Mouse (Mus musculus) right cerebral cortex, postnatal 25 days (tissue): Measurements from ENCODE around the gene Deup1.
"Not testable (repeated sequence)": the region's sequence is repeated elsewhere in the genome, so short reads cannot be mapped to it uniquely, and the experiment has no call there.

ENCODE experiments used
- DNase-seq: peaks from one replicate; pipeline ENCODE4 v3.0.0; 2022

The Deup1 gene

DNA sequence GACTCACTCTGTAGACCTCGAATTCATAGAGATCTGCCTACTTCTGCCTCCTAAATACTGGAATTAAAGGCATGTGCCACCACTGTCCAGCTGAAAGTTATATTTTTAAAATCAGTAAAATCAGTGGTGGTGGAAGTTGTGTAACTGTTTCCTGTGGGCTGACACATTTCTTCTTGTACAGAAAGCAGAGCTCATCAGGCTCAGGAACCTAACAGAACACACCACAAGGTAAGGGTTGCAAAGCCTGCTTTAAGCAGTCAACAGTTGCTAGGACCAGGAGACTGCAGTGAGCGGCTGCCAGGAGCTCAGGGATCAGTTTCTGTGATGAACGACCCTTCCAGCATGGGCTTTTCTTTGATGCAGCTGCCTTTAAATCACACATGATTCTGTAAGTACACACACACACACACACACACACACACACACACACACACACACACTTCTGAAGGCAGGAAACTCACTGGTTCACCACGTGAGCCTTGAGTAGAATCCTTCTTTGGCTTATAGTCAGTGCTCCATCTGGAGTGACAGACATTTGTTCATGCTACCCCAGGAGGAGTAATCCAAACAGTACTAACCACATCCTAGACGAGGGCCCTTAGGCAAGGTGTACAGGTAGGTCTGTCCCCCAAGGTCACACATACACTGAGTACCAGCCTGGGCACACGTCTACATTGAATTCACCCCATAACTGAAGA lies 40.4 kb downstream of the Deup1 start:
- DNase-seq = no peak

GRCm38 (mm10) chr9:15585956-15586355 lies 41.8 kb downstream of the Deup1 start:
- DNase-seq = no peak

DNA sequence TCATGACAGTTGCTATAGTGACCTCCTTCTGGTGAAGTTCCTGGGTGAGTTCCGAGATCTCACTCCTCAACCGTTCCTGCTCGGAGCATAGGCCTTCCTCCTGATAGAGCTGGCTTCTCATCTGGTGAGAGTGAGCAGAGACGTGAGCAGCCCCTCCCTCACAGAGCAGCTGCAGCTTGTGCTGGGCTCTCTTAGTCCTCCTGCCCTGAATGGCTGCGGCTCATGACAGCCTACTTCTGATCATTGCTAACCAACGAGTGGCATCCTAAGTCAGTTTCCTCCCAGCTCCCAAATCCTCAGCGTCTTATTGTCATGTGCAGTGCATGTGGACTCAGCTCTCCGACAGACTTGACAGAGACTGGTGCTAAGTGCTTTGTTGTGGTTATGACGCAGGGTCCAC lies 43.5 kb downstream of the Deup1 start:
- no peak for DNase-seq

DNA sequence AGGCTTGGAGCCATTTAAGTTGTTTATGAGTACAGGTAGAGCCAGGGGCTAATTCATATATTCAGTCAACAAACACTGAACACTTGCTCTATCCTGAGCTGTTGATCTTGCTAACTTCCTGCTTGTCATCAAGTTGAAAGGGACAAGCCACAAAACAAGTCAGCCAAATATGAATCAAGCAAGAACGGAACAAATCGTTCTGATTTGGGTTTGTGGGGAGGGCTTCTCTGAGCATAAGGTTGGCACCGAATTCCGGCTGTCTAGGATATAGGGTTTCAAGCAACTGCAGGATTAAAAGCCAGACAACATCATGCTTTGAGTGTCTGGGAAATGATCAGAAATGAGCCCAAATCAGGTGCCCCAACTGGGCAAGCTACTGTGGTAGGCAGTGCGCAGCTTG lies 45.7 kb downstream of the Deup1 start:
- DNase-seq = no peak

- no peak for DNase-seq
Measured at GRCm38 (mm10) chr9:15580176-15580575, 47.6 kb downstream of the Deup1 start.

DNA sequence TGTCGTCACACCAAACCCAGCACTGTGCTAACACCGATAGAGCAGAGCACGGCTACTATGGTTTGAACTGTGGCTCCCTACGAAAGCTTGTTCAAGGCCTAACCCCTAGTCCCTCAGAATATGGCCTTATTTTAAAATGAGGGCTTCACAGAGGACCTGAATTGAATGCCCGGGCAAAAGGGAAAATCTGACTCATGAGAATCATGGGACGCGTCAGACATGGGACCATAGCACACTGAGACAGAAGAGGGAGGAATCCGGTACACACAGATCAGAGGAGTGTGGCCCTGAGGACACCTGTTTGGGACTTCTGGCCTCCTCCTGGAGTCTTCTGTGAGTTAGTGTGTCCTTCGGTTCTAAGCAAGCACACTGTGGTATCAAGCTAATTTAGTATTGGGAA lies 48.8 kb downstream of the Deup1 start:
- no peak for DNase-seq

DNA sequence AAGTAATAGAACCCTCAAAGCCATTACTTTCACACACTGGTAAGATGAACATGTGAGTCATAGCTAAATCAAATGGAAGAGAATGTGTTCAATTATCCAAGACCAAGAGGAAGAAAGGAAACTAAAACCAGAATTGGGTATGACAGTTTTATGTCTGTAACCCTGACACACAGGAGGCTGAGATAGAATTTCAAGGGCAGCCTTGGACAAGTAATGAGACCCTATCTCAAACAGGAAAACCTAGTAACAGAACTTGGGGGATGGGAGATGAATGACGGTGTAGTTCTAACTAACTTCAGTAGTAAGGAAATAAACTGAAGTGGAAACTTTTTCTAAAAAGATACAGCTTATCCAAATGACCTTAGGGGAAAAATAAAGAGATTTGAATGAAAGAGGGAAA lies 49.3 kb downstream of the Deup1 start:
- no peak for DNase-seq

- no peak for DNase-seq
Measured at GRCm38 (mm10) chr9:15574750-15575454, 52.8 kb downstream of the Deup1 start.

GRCm38 (mm10) chr9:15562353-15562752 lies 65.4 kb downstream of the Deup1 start:
- DNase-seq = no peak

GRCm38 (mm10) chr9:15560451-15560850 lies 67.3 kb downstream of the Deup1 start:
- DNase-seq = no peak

- DNase-seq = no peak
Measured at GRCm38 (mm10) chr9:15553322-15553721, 74.4 kb downstream of the Deup1 start.

- DNase-seq = no peak
Measured at GRCm38 (mm10) chr9:15551933-15552851, 75.5 kb downstream of the Deup1 start.

- not testable (repeated sequence) for DNase-seq
Measured at GRCm38 (mm10) chr9:15551073-15551472, 76.7 kb downstream of the Deup1 start.

GRCm38 (mm10) chr9:15550461-15550961 lies 77.2 kb downstream of the Deup1 start:
- DNase-seq = no peak

DNA sequence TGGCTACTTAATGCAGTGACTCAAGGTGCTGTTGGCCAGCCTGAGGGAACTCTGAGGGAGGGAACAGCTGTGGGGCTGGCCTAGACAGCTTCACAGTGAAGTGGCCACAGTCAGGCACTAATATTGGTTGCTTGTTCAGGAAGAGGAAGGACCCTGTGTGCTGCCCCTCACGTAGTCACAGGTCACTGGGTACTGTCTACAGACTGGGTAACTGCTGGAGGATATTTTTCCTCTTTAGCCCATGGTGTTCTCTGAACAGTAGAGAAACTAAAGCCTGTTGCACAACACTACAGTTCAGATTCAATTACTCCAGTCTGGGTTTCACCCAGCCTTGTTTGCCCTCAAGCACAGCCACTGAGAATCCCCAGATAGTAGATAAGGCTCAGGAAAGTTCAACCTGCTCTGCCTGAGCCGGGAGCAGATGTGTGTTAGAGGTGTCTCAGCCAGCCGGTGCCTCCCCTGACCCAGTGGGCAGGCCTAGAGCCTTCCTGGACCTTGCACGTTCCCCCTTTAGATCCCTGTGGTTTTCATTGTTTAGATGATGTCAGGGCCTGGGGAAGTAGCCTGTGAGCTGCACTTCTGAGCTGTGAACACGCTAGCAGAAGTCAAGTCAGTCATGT lies 85.9 kb downstream of the Deup1 start:
- no peak for DNase-seq

GRCm38 (mm10) chr9:15538979-15539533 lies 88.7 kb downstream of the Deup1 start:
- no peak for DNase-seq

- no peak for DNase-seq
Measured at GRCm38 (mm10) chr9:15537455-15538048, 90.2 kb downstream of the Deup1 start.

GRCm38 (mm10) chr9:15536861-15537426 lies 90.8 kb downstream of the Deup1 start:
- no peak for DNase-seq

GRCm38 (mm10) chr9:15535418-15535817 lies 92.3 kb downstream of the Deup1 start:
- no peak for DNase-seq

- no peak for DNase-seq
Measured at GRCm38 (mm10) chr9:15534110-15534509, 93.6 kb downstream of the Deup1 start.

- DNase-seq = no peak
Measured at GRCm38 (mm10) chr9:15533336-15534070, 94.2 kb downstream of the Deup1 start.
